Mouse (Mus musculus) midbrain, embryonic 10.5 days (tissue): ENCODE measurements around the gene Qtrt2. TPM values are rescaled to one million over a fixed set of nuclear protein-coding genes. Genes with fewer than 3 reads are reported as not detected.
A peak's percentile ranks its signal among the peaks of the same experiment; 100 is the strongest.

Experiments
- DNase-seq: peaks from one replicate; pipeline ENCODE4 v3.0.0-alpha.2; 2017; ENCODE audit warnings: low spot score
- H3K27ac ChIP-seq: fragments of 300-500 bp; sonication (generic); replicated peaks from 2 replicates; pipeline ENCODE4 v1.5.1; 2016; ENCODE audit warnings: mild to moderate bottlenecking
- H3K27me3 ChIP-seq: fragments of 300-500 bp; sonication (generic); 2 replicates; pipeline ENCODE4 v1.6.1; 2016; ENCODE audit warnings: low read depth, mild to moderate bottlenecking; ENCODE audit not compliant: poor library complexity, severe bottlenecking
- H3K36me3 ChIP-seq: fragments of 300-500 bp; sonication (generic); 2 replicates; pipeline ENCODE4 v1.6.1; 2016; ENCODE audit warnings: mild to moderate bottlenecking, moderate library complexity
- H3K4me1 ChIP-seq: fragments of 300-500 bp; sonication (generic); 2 replicates; pipeline ENCODE4 v1.6.1; 2016
- H3K4me3 ChIP-seq: fragments of 300-500 bp; sonication (generic); 2 replicates; pipeline ENCODE4 v1.5.1; 2016; ENCODE audit warnings: mild to moderate bottlenecking, moderate library complexity
- H3K9me3 ChIP-seq: fragments of 300-500 bp; sonication (generic); replicated peaks from 2 replicates; pipeline ENCODE4 v1.6.1; 2016; ENCODE audit warnings: mild to moderate bottlenecking
- WGBS: fragments of 180-500 bp; shearing (Covaris S2); methylation state at CpG from one replicate; pipeline ENCODE4 v1.1.7; 2016; 5-methylcytosine and 5-hydroxymethylcytosine counted together
- polyA plus RNA-seq: library from polyadenylated mRNA; unstranded; fragments of >200 nt; fragmentation: Nextera tagmentation; extraction: Ambion mirVana; gene quantifications from 2 replicates; pipeline ENCODE4 v1.2.1, GENCODE M21; 2016

The Qtrt2 gene
- polyA plus RNA-seq, 1 experiment from 2014 or later, result 32.2 TPM

DNA sequence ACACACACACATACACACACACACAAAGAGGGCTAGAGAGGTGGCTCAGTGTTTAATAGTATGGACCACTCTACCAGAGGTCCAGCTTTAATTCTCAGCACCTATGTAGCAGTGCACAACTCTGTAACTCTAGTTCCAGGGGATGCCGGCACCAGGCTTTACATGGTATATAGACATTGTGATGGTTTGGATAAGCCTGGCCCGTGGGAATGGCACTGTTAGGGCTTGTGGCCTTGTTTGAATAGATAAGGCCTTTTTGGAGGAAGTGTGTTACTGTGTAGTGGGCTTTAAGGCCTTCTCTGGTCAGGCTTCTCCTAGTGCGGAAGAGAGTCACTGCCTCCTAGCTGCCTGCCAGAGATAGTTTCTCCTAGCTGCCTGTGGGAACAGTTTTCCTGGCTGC is 7.7 kb downstream of the Qtrt2 start:
- peaks cover 16% of the 10 kb centered on the region for H3K36me3 ChIP-seq
- H3K4me1 ChIP-seq, result peaks cover 18% of the 10 kb centered on the region
- no peak overlapping the region for H3K27ac ChIP-seq
- no peaks in the 10 kb centered on the region for H3K27me3 ChIP-seq
- WGBS, result 93% methylated on average over 3 of the region's 3 CpGs
- H3K4me3 ChIP-seq, result no peak overlapping the region
- H3K9me3 ChIP-seq, result no peaks in the 10 kb centered on the region
- no peak for DNase-seq

DNA sequence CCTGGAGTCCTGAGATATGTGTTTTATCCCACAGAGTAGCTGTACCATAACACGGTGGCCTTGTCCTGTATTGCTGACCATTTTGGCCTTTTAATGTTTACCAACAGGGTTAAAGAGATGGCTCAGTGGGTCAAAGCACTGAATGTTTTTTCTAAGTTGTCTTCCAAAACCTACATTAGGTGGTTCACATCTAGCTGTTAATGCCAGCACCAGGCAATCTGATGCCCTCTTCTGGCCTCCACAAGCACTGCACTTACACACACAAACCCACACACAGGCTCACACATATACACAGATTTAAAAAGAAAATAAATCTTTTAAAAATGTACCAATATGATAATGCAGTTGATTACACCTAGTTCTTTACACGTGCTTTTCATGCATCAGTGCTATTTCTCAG is 17.7 kb downstream of the Qtrt2 start:
- Histone ChIP-seq H3K4me3 (no peak overlapping the region), H3K4me1 (no peaks in the 10 kb centered on the region), H3K27ac (no peak overlapping the region), H3K9me3 (no peaks in the 10 kb centered on the region), H3K27me3 (no peaks in the 10 kb centered on the region), H3K36me3 (peaks cover 30% of the 10 kb centered on the region)
- no peak for DNase-seq
- WGBS, result 82% methylated on average over 2 of the region's 2 CpGs

DNA sequence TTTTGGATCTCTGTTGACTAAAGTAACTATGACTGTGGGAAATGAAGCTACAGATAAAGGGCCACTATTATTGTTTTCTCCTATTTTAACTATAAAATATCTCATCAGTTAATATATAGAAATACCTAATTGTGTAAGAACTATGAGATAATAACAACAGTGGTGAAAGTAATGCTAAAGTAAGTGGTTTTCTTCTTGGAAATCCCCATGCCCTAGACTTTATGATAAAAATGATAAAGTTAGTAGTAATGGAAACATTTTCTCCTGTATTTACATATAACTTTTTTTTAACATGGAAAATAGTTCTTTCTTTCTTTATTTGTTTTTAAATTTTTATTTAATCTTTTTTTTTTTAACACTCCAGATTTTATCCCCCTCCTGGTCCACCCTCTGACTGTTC is 26.0 kb downstream of the Qtrt2 start:
- Histone ChIP-seq H3K36me3 (0 out of 2 replicates have a peak, but pooled peaks cover 4% of the 10 kb centered on the region), H3K4me1 (no peaks in the 10 kb centered on the region), H3K27me3 (no peaks in the 10 kb centered on the region), H3K27ac (no peak overlapping the region), H3K9me3 (no peaks in the 10 kb centered on the region), H3K4me3 (no peak overlapping the region)
- no peak for DNase-seq

DNA sequence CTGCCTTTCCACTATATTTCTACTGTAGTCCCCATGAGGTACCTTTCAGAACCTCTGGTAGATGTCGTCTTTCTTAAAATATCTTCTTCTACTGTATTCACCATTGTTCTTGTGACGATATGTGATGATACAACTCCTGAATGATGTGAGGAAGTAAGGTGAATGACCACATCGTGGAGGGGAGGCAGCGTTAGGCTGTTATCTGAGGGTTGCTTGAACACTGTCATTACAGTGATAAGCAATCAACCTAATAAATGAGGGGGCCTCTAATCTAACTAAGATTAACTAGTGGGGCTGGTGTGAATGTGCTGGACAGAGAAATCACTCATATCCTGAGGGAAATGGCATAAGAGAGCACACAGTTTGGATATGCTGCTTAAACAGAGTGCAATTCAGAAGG is 26.5 kb downstream of the Qtrt2 start:
- 0 out of 2 replicates have a peak, but pooled peaks cover 4% of the 10 kb centered on the region for H3K36me3 ChIP-seq
- WGBS, result 92% methylated on average over 4 of the region's 4 CpGs
- H3K4me1 ChIP-seq, result no peaks in the 10 kb centered on the region
- H3K27me3 ChIP-seq, result no peaks in the 10 kb centered on the region
- H3K4me3 ChIP-seq, result no peak overlapping the region
- no peak overlapping the region for H3K27ac ChIP-seq
- H3K9me3 ChIP-seq, result no peaks in the 10 kb centered on the region
- DNase-seq, result no peak

DNA sequence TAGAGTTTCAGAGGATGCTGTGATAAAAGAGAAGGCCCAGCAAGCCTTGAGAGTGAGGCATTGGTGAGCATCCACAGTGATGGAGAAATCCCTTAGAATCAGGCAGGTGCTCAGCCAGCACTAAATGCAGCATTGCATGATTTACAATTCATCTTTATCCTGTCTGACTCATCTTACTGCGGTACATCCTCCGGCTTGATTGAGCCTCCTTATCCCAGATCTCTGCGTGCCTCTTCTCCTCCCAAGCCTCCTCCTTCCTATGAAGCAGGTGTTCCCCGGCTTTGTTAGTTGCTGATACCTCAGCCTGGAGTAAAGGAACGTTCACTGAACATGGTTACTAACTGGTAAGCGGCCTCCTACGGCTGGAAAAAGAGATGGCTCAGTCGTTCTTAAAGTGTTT is 32.1 kb downstream of the Qtrt2 start:
- no peak for DNase-seq
- Histone ChIP-seq H3K4me3 (no peak overlapping the region), H3K9me3 (no peaks in the 10 kb centered on the region), H3K4me1 (peaks cover 8% of the 10 kb centered on the region), H3K36me3 (no peaks in the 10 kb centered on the region), H3K27ac (no peak overlapping the region), H3K27me3 (no peaks in the 10 kb centered on the region)
- 85% methylated on average over 8 of the region's 8 CpGs for WGBS

DNA sequence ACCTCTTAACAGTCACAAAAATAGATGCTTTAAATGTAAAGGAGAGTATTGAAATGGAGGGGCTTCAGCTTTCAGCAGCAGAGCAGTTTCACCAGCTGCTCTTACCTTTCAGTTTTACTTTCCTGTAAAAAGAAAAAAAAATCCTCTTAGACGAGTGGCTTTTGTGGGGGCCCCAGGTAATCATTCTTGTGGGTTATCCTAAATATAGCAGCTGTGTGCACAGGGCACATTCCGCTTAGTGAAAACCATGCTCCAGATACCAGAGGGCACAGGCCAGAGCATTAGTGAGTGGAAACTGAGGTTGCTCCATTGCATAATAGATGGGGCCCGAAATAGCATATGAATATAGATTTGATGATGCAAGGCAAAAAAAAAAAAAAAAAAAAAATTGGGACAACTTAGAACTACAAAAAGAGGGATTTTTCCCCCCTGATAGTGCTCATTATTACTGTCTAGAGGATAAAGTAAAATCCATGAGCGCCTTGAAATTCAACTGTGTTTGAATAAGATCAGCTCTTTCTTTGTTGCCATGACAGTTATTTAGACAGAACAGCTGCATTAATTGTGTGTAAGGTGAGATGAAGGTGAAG is 35.8 kb downstream of the Qtrt2 start:
- Histone ChIP-seq H3K4me3 (peak overlapping the region; percentile 76), H3K9me3 (no peaks in the 10 kb centered on the region), H3K4me1 (peaks cover 17% of the 10 kb centered on the region), H3K27me3 (no peaks in the 10 kb centered on the region), H3K36me3 (0 out of 2 replicates have a peak, but pooled peaks cover 3% of the 10 kb centered on the region), H3K27ac (peak overlapping the region; percentile 94; the same call in 1 of the 2 replicates)
- WGBS, result 83% methylated on average over 4 of the region's 4 CpGs
- no peak for DNase-seq

DNA sequence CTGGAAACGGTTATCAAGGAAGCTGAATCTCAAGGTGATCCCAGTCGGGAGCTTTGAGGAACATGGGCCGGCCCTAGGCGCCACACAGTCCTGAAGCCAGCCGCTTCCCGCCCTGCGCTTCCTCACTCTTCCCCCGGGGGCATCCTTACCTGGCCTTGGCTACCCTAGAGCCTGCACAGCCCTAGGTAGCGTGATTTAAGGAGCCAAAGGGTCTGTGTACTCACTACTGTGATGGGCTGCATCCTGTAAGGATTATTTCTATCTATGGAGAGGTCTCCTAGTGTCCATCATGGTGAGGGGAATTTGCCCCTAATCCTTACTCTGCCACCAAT is 36.6 kb downstream of the Qtrt2 start:
- Histone ChIP-seq H3K27me3 (no peaks in the 10 kb centered on the region), H3K9me3 (no peaks in the 10 kb centered on the region), H3K4me3 (peak overlapping the region; percentile 76), H3K4me1 (peaks cover 17% of the 10 kb centered on the region), H3K27ac (peak overlapping the region; percentile 94), H3K36me3 (peaks cover 7% of the 10 kb centered on the region; the same call in 1 of the 2 replicates)
- WGBS, result under 1% methylated on average over 9 of the region's 9 CpGs
- no peak for DNase-seq

DNA sequence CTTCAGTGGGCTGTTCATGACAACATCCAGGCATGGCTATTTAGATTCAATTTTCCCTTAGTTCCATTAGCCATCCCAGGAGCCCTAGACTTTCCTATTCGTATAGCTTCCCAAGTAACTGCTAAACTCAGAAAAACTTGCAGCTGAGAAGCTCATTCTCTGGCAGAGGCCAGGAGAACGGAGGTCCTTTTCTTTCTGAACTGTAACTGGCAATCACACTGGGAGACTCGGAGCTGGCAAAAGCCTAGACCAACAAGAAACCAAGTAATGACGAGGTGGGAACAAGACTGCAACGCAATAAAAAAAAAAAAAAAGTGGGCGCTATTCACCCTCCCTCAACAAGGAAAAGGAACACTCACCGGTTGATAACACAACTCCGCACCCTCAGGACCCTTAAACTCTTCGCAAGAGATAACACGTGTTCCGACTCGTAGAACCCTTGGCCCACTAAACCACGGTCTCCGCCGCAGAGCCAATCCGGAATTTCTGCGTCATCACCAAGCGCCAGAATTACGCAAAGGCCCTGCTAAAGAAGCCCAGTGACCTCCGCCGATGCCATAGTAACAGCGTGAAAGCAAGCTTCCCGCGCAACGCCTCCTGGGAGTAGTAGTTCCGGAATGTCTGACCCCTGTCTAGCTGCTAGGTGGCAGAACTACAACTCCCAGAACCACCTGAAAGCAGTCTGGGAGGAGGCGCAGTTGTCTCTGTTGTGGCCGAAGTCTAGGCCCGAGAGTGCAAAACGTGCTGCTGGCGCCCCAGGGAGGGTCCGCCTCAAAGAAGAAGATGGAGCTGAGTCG is 37.2 kb downstream of the Qtrt2 start, which contains the start of gene Ccdc191:
Gene Ccdc191, plus strand, starts transcription at position 593 of the 797 bp plus-strand sequence.
- peak within 1 kb of the TSS; percentile 76 for H3K4me3 ChIP-seq
- peaks cover 7% of the 10 kb centered on the region; the same call in 1 of the 2 replicates for H3K36me3 ChIP-seq
- peak within 1 kb of the TSS; percentile 94 for H3K27ac ChIP-seq
- peak; percentile 99 for DNase-seq
- H3K4me1 ChIP-seq, result peaks cover 17% of the 10 kb centered on the region
- under 1% methylated on average over 33 of the region's 33 CpGs for WGBS
- no peaks in the 10 kb centered on the region for H3K27me3 ChIP-seq
- no peaks in the 10 kb centered on the region for H3K9me3 ChIP-seq

DNA sequence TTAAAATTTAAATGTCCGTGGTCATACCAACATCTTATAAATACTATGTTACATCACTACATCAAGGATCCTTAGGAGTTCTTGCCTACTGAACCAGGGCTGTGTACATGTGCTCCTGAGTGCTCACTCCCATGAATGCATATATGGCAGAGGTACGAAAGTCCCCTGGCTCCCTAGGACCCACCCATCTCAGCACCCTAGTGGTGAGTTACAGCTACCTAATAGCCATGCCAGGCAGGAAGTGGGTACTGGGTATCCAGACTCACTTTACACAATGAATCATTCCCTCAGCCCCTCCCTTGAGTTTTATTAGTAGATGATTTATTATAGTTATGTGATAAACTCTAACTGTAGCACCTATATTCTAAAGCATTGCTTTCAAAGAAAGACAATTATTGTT is 44.3 kb downstream of the Qtrt2 start:
- H3K9me3 ChIP-seq, result no peaks in the 10 kb centered on the region
- H3K4me1 ChIP-seq, result no peaks in the 10 kb centered on the region
- no peak overlapping the region for H3K27ac ChIP-seq
- H3K36me3 ChIP-seq, result peaks cover 36% of the 10 kb centered on the region
- no peak for DNase-seq
- 95% methylated on average over 2 of the region's 2 CpGs for WGBS
- no peaks in the 10 kb centered on the region for H3K27me3 ChIP-seq
- no peak overlapping the region for H3K4me3 ChIP-seq

DNA sequence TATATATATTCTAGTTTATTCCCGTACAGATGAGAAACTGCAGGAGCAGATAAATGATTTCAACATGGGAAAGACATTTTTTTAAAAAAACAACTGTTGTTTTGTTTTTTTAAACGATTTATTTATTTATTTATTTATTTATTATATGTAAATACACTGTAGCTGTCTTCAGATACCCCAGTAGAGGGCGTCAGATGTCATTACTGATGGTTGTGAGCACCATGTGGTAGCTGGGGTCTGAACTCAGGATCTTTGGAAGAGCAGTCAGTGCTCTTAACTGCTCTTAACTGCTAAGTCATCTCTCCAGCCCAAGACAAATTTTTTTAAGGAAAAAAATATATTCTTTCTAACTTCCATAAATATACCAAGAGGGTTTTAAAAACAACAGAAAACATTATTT is 45.0 kb downstream of the Qtrt2 start:
- no peak overlapping the region for H3K4me3 ChIP-seq
- H3K4me1 ChIP-seq, result no peaks in the 10 kb centered on the region
- H3K36me3 ChIP-seq, result peaks cover 41% of the 10 kb centered on the region
- DNase-seq, result no peak
- no peaks in the 10 kb centered on the region for H3K27me3 ChIP-seq
- WGBS, result 68% methylated on average over 3 of the region's 3 CpGs
- H3K9me3 ChIP-seq, result no peaks in the 10 kb centered on the region
- no peak overlapping the region for H3K27ac ChIP-seq

DNA sequence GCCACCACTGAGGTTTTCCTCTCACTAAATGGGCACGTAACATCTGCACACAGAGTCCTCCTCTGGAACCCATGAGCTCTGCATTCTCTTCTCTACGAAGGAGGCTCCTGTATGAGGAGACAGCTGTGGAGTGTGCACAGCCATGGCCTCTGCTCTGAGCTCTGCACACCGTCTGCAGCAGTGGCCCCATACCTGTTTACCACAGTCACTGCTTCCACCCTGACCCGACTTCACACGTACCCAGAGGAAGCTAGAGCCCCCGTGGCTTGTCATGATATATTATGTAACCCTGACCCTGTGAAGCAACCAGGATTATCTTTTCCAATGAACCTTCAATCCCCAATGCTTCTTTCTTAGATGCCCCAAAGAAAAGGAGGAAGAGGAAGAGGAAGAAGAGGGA is 46.8 kb downstream of the Qtrt2 start:
- DNase-seq, result no peak
- Histone ChIP-seq H3K4me3 (no peak overlapping the region), H3K9me3 (no peaks in the 10 kb centered on the region), H3K4me1 (no peaks in the 10 kb centered on the region), H3K36me3 (peaks cover 56% of the 10 kb centered on the region), H3K27ac (no peak overlapping the region), H3K27me3 (no peaks in the 10 kb centered on the region)
- 90% methylated on average over 6 of the region's 6 CpGs for WGBS

DNA sequence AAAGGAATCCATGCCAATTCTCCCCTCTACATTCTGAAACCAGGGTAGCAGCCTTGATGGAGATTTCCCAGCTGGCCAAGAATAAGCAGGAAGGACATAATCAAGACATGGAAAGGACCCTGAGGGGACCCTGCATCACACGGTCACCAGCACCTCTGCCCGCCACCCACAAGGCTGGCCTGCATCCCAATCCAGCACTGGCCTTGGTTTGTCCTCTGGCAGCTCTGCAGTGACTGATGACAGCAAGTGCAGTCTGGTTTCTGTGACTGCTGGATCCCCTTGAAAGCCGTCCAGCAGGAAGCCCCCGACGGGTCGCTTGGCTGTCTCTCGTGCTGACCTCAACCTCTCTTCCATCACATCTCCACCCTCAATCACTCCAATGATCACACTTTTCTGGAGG is 55.2 kb downstream of the Qtrt2 start:
- DNase-seq, result no peak
- Histone ChIP-seq H3K36me3 (peaks cover 83% of the 10 kb centered on the region), H3K27ac (no peak overlapping the region), H3K9me3 (no peaks in the 10 kb centered on the region), H3K4me1 (no peaks in the 10 kb centered on the region), H3K27me3 (no peaks in the 10 kb centered on the region), H3K4me3 (no peak overlapping the region)
- 91% methylated on average over 7 of the region's 7 CpGs for WGBS

DNA sequence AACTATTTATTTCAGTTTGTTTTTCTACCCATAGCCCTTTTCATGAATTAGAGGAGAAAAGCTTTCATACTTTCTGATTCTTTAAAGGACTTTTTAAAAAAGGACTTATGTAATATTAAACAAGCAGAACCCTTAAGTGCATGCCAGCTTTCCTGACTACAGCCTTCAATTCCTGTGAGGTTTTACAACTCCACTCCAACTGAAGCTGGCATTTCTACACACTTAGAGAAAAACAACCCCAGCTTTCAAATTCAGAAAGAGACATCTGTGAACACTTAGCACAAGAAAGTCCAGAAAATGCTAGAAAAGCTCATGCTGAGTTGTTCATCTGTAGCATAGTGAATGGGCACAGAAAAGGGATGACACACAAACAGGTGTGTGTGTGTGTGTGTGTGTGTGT is 56.8 kb downstream of the Qtrt2 start:
- H3K27ac ChIP-seq, result no peak overlapping the region
- H3K36me3 ChIP-seq, result peaks cover 70% of the 10 kb centered on the region
- no peaks in the 10 kb centered on the region for H3K27me3 ChIP-seq
- no peaks in the 10 kb centered on the region for H3K4me1 ChIP-seq
- DNase-seq, result no peak
- no peak overlapping the region for H3K4me3 ChIP-seq
- no peaks in the 10 kb centered on the region for H3K9me3 ChIP-seq
